Mouse (Mus musculus) forebrain, embryonic 16.5 days (tissue): Measurements from ENCODE around the gene Cd46. TPM values are rescaled to one million over a fixed set of nuclear protein-coding genes. Genes with fewer than 3 reads are reported as not detected.

ENCODE experiments used
- ATAC-seq: fragments of 200-750 bp; cut with Nextera tagmentation; 2 replicates; pipeline ENCODE4 v1.8.0; 2017; ENCODE audit warnings: mild to moderate bottlenecking, moderate library complexity
- H3K27ac ChIP-seq: fragments of 300-500 bp; sonication (generic); 2 replicates; pipeline ENCODE4 v1.5.1; 2014; ENCODE audit warnings: low read length, control low read depth
- H3K27me3 ChIP-seq: fragments of 300-500 bp; sonication (generic); replicated peaks from 2 replicates; pipeline ENCODE4 v1.6.1; 2014; ENCODE audit warnings: low read length; ENCODE audit not compliant: control insufficient read depth, insufficient read depth
- H3K36me3 ChIP-seq: fragments of 300-500 bp; sonication (generic); 2 replicates; pipeline ENCODE4 v1.6.1; 2014; ENCODE audit not compliant: control insufficient read depth, insufficient read depth
- H3K4me1 ChIP-seq: fragments of 300-500 bp; sonication (generic); replicated peaks from 2 replicates; pipeline ENCODE4 v1.6.1; 2014; ENCODE audit warnings: low read length; ENCODE audit not compliant: control insufficient read depth, insufficient read depth
- H3K4me2 ChIP-seq: fragments of 300-500 bp; sonication (generic); 2 replicates; pipeline ENCODE4 v1.6.1; 2014; ENCODE audit warnings: mild to moderate bottlenecking, low read length, control low read depth
- H3K4me3 ChIP-seq: fragments of 300-500 bp; sonication (generic); replicated peaks from 2 replicates; pipeline ENCODE4 v1.5.1; 2014; ENCODE audit warnings: mild to moderate bottlenecking, low read length, control low read depth
- H3K9ac ChIP-seq: fragments of 300-500 bp; sonication (generic); replicated peaks from 2 replicates; pipeline ENCODE4 v1.6.1; 2014; ENCODE audit warnings: low read depth, low read length, control low read depth
- H3K9me3 ChIP-seq: fragments of 300-500 bp; sonication (generic); 2 replicates; pipeline ENCODE4 v1.6.1; 2016; ENCODE audit warnings: low read length; ENCODE audit not compliant: control insufficient read depth
- WGBS: fragments of 180-500 bp; shearing (Covaris S2); extraction: QIAGEN DNeasy Blood & Tissue Kit; methylation state at CpG from one replicate; pipeline ENCODE4 v1.1.7; 2014; 5-methylcytosine and 5-hydroxymethylcytosine counted together
- polyA plus RNA-seq: library from polyadenylated mRNA; unstranded; fragments of >200 nt; fragmentation: Nextera tagmentation; extraction: Ambion mirVana; gene quantifications from 2 replicates; pipeline ENCODE4 v1.2.1, GENCODE M21; 2015

The Cd46 gene
- polyA plus RNA-seq, 1 experiment from 2014 or later = 2.1 TPM

DNA sequence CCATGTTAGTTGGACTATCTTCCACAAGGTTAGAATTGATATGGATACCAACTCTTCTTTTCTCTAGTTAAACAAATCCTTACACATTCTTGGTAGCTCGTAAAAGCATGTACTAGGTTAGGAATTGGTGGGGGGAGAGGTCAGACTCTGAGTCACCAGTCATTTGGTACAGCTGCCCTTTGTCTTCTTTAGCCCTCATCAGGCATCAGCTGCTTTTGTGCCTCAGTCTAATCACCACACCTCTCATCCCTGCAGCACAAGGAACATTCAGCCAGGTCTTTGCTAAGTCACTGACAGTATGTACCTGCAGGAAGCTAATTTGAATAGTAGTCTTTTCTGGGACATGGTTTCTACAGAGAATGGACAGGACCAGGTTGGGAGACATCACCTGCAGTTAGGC, 64.5 kb downstream of the Cd46 start:
- no peak overlapping the region for H3K4me3 ChIP-seq
- no peak overlapping the region for H3K27ac ChIP-seq
- H3K4me1 ChIP-seq = no peaks in the 10 kb centered on the region
- H3K36me3 ChIP-seq = no peaks in the 10 kb centered on the region
- no peak overlapping the region for H3K4me2 ChIP-seq
- no peaks in the 10 kb centered on the region for H3K9me3 ChIP-seq
- ATAC-seq = no peak
- 54% methylated on average over 1 of the region's 1 CpGs for WGBS
- H3K9ac ChIP-seq = no peak overlapping the region
- no peaks in the 10 kb centered on the region for H3K27me3 ChIP-seq

DNA sequence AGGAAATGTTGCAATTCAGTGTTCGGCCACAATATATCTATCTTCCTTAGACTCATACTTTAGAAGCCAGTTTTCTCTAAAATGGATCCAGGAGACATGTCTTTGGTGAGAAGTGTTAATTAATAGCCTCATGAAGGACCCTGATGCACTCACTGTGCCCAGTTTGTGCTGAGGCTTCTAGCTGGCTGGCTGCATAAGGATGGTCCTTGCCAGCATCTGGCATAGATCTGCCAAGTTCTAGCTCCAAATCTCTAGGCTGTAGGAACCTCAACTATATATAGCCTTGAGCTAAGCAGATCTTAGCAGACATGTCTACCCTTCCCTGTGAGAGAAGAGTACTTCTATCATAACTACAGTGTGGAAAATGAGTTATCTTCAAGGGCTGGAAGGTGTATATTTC, 68.2 kb downstream of the Cd46 start:
- Histone ChIP-seq H3K9me3 (no peaks in the 10 kb centered on the region), H3K4me2 (no peak overlapping the region), H3K9ac (no peak overlapping the region), H3K4me1 (no peaks in the 10 kb centered on the region), H3K4me3 (no peak overlapping the region), H3K27ac (no peak overlapping the region), H3K36me3 (no peaks in the 10 kb centered on the region), H3K27me3 (no peaks in the 10 kb centered on the region)
- 97% methylated on average over 1 of the region's 1 CpGs for WGBS
- no peak for ATAC-seq

- Histone ChIP-seq H3K27me3 (no peaks in the 10 kb centered on the region), H3K9ac (no peak overlapping the region), H3K4me1 (peaks cover 6% of the 10 kb centered on the region), H3K9me3 (no peaks in the 10 kb centered on the region), H3K4me3 (no peak overlapping the region), H3K36me3 (no peaks in the 10 kb centered on the region), H3K27ac (no peak overlapping the region), H3K4me2 (no peak overlapping the region)
- no peak for ATAC-seq
- WGBS = 57% methylated on average over 2 of the region's 2 CpGs
These were observed 70.2 kb downstream of the Cd46 start for GRCm38 (mm10) chr1:195021831-195022230.

DNA sequence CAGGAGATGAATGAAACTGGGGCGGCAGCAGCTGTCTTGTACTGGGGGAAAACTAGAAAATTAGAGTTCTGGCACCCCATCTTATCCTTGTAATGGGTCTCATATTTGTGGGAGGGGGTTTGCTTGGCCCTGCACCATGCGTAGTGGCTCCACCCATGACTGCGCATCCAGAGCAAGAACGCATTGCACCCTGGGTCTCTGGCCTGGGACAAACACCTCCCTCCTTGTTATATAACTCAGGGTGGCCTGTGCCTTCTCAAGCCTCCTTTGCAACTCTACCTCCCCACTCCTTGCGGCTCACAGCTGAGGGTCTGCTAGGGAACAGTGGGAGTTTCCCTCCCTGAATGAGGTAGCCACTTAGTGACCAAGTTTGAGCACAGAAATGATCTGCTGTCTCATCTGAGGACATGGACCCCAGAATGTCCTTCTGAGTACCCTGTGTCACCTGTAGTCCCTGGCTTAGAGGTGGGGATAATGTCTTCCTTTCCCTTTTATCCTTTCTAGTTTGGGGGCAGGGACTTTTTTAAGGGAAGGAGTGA, 72.9 kb downstream of the Cd46 start:
- H3K9me3 ChIP-seq = no peaks in the 10 kb centered on the region
- no peak overlapping the region for H3K27ac ChIP-seq
- H3K4me1 ChIP-seq = peaks cover 6% of the 10 kb centered on the region
- H3K9ac ChIP-seq = no peak overlapping the region
- no peaks in the 10 kb centered on the region for H3K27me3 ChIP-seq
- 92% methylated on average over 5 of the region's 5 CpGs for WGBS
- ATAC-seq = no peak
- H3K4me3 ChIP-seq = no peak overlapping the region
- H3K36me3 ChIP-seq = no peaks in the 10 kb centered on the region
- no peak overlapping the region for H3K4me2 ChIP-seq

GRCm38 (mm10) chr1:195018089-195018999, 73.7 kb downstream of the Cd46 start:
- no peaks in the 10 kb centered on the region for H3K9me3 ChIP-seq
- H3K27ac ChIP-seq = no peak overlapping the region
- H3K4me1 ChIP-seq = peaks cover 6% of the 10 kb centered on the region
- H3K36me3 ChIP-seq = no peaks in the 10 kb centered on the region
- H3K9ac ChIP-seq = no peak overlapping the region
- no peak overlapping the region for H3K4me2 ChIP-seq
- H3K27me3 ChIP-seq = no peaks in the 10 kb centered on the region
- WGBS = 82% methylated on average over 9 of the region's 9 CpGs
- ATAC-seq = peak; percentile 50
- H3K4me3 ChIP-seq = no peak overlapping the region

DNA sequence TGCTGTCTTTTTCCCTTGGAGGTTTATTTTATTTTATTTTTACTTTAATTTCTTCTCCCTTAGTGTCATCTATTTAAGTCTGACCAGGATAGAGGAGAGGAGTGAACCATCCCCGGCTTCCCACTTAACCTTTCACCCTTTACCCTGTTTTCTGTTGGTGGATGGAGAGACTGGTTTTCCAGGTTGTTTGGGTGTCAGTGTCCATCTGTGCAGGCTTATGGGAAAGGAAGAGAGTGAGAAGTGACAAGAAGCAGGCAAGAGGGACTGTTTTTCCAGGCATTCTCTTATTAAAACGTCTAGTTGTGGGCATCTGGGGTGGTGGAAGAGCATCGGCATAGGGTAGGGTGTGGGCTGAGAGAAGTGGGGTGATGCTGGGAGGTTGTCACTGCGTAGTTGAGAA, 74.4 kb downstream of the Cd46 start:
- 81% methylated on average over 4 of the region's 4 CpGs for whole genome bisulfite sequencing
- no peaks in the 10 kb centered on the region for H3K36me3 ChIP-seq
- H3K9ac ChIP-seq = no peak overlapping the region
- H3K27ac ChIP-seq = no peak overlapping the region
- no peaks in the 10 kb centered on the region for H3K9me3 ChIP-seq
- no peaks in the 10 kb centered on the region for H3K27me3 ChIP-seq
- no peak for ATAC-seq
- peaks cover 6% of the 10 kb centered on the region for H3K4me1 ChIP-seq
- no peak overlapping the region for H3K4me3 ChIP-seq
- no peak overlapping the region for H3K4me2 ChIP-seq

- peak overlapping the region; percentile 48 for H3K4me2 ChIP-seq
- H3K9ac ChIP-seq = peak overlapping the region; percentile 43
- H3K9me3 ChIP-seq = no peaks in the 10 kb centered on the region
- ATAC-seq = peak; percentile 86
- peak overlapping the region; percentile 29 for H3K4me3 ChIP-seq
- peak overlapping the region; percentile 64 for H3K27ac ChIP-seq
- peaks cover 6% of the 10 kb centered on the region for H3K4me1 ChIP-seq
- H3K27me3 ChIP-seq = no peaks in the 10 kb centered on the region
- 50% methylated on average over 11 of the region's 11 CpGs for WGBS
- no peaks in the 10 kb centered on the region for H3K36me3 ChIP-seq
These were observed 75.1 kb downstream of the Cd46 start for GRCm38 (mm10) chr1:195016811-195017501.

- ATAC-seq = no peak
- Histone ChIP-seq H3K4me2 (no peak overlapping the region), H3K9me3 (no peaks in the 10 kb centered on the region), H3K4me1 (peaks cover 6% of the 10 kb centered on the region), H3K4me3 (no peak overlapping the region), H3K27me3 (no peaks in the 10 kb centered on the region), H3K9ac (no peak overlapping the region), H3K36me3 (no peaks in the 10 kb centered on the region), H3K27ac (no peak overlapping the region)
- 96% methylated on average over 1 of the region's 1 CpGs for WGBS
These were observed 76.8 kb downstream of the Cd46 start for GRCm38 (mm10) chr1:195015281-195015680.

GRCm38 (mm10) chr1:195014201-195014885, 77.7 kb downstream of the Cd46 start:
- no peak overlapping the region for H3K4me2 ChIP-seq
- H3K36me3 ChIP-seq = no peaks in the 10 kb centered on the region
- no peak overlapping the region for H3K4me3 ChIP-seq
- H3K27ac ChIP-seq = no peak overlapping the region
- WGBS = 91% methylated on average over 3 of the region's 3 CpGs
- ATAC-seq = no peak
- no peak overlapping the region for H3K9ac ChIP-seq
- no peaks in the 10 kb centered on the region for H3K27me3 ChIP-seq
- H3K9me3 ChIP-seq = no peaks in the 10 kb centered on the region
- H3K4me1 ChIP-seq = peaks cover 6% of the 10 kb centered on the region
